Mouse (Mus musculus) liver, adult 2 months (tissue): ENCODE results near the gene Eif6. TPM values are rescaled to one million over a fixed set of nuclear protein-coding genes. Genes with fewer than 3 reads are reported as not detected.

Experiments
- DNase-seq: peaks from one replicate; pipeline ENCODE4 v3.0.0-alpha.2; 2011; ENCODE audit warnings: low read depth, low spot score; ENCODE audit errors: extremely low read depth
- H3K27ac ChIP-seq: fragments of 200-500 bp; replicated peaks from 2 replicates; pipeline ENCODE4 v1.5.1; 2012; ENCODE audit warnings: low read depth, mild to moderate bottlenecking, control low read depth, inconsistent platforms, low read length; ENCODE audit not compliant: insufficient read depth
- H3K27me3 ChIP-seq: fragments of 200-500 bp; 2 replicates; pipeline ENCODE4 v1.6.1; 2012; ENCODE audit warnings: mild to moderate bottlenecking, moderate library complexity, low read length, inconsistent platforms; ENCODE audit not compliant: control insufficient read depth, insufficient read depth
- H3K36me3 ChIP-seq: fragments of 200-500 bp; 2 replicates; pipeline ENCODE4 v1.6.1; 2012; ENCODE audit warnings: low read length, inconsistent platforms; ENCODE audit not compliant: control insufficient read depth, insufficient read depth
- H3K4me1 ChIP-seq: fragments of 200-500 bp; 2 replicates; pipeline ENCODE4 v1.6.1; 2011; ENCODE audit warnings: low read length; ENCODE audit not compliant: control insufficient read depth, insufficient read depth
- H3K4me3 ChIP-seq: fragments of 200-500 bp; 2 replicates; pipeline ENCODE4 v1.5.1; 2011; ENCODE audit warnings: low read depth, mild to moderate bottlenecking, control low read depth, low read length, moderate library complexity; ENCODE audit not compliant: insufficient read depth
- H3K79me2 ChIP-seq: fragments of 200-500 bp; 2 replicates; pipeline ENCODE4 v1.6.1; 2012; ENCODE audit warnings: inconsistent platforms, mild to moderate bottlenecking, low read length, moderate library complexity; ENCODE audit not compliant: control insufficient read depth, insufficient read depth
- H3K9ac ChIP-seq: fragments of 200-500 bp; 2 replicates; pipeline ENCODE4 v1.6.1; 2012; ENCODE audit warnings: low read depth, mild to moderate bottlenecking, control low read depth, inconsistent platforms, low read length
- CTCF ChIP-seq: fragments of 200-500 bp; IDR thresholded peaks from 2 replicates; pipeline ENCODE4 v1.5.1; 2011; ENCODE audit warnings: low read depth, low read length, control low read depth
- POLR2A ChIP-seq: fragments of 200-500 bp; IDR thresholded peaks from 2 replicates; pipeline ENCODE4 v1.6.1; 2011; ENCODE audit warnings: low read length, control low read depth; ENCODE audit not compliant: insufficient read depth; ENCODE audit errors: extremely low read depth
- WGBS: fragments of 180-500 bp; shearing (Covaris S2); methylation state at CpG from one replicate; pipeline ENCODE4 v1.1.7; 2018; 5-methylcytosine and 5-hydroxymethylcytosine counted together
- polyA plus RNA-seq: library from polyadenylated mRNA; depleted of rRNA; stranded (reverse); fragments of >200 nt; gene quantifications from 2 replicates; pipeline ENCODE4 v1.2.3, GENCODE M21; 2012; rRNA removed
- total RNA-seq: library from RNA; depleted of rRNA; stranded (reverse); fragments of >200 nt; gene quantifications from 2 replicates; pipeline ENCODE4 v1.2.3, GENCODE M21; 2014; rRNA removed

Eif6 gene
- total and polyA plus RNA-seq, 2 experiments, result 41.0 to 84.4 TPM

GRCm38 (mm10) chr2:155774927-155775684, 51.6 kb downstream of the Eif6 start, which contains the start of gene Mmp24:
TSS of gene Mmp24 (plus strand) at chr2:155775342.
- no peak within 1 kb of the TSS for H3K9ac ChIP-seq

DNA sequence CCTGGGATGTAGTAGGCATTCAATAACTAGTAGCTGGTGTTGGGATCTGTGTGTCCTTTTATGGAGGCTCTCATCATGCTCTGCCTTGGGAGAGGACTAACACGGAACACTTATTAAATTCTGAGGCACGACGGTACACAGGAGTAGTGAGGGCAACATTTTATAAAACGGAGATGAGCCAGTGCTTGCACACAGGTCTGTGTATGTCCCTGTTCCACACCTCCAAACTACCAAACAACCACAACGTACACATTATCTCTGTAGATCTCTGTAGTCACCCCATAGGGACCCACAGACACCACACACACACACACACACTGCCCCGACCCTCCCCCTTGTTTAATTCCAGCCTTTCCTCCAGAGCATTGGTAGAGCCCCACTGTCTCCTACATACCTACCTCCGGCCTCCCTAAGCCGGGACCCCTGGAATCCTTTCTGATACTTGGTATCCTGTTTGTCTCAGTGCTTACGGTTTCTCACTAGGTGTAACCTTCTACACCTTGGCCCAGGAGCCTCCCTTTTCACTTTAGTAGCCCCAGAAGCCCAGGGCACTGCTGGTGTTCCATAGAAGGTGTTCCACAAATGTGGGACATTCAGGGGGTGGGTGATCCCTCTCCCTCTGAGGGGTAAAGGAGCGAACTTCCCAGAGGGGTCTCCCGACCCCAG, 52.3 kb downstream of the Eif6 start:
- TF ChIP-seq POLR2A, result no peak
- no peak for TF ChIP-seq CTCF
- H3K36me3 ChIP-seq, result no peaks in the 10 kb centered on the region
- H3K27ac ChIP-seq, result no peak overlapping the region
- no peaks in the 10 kb centered on the region for H3K4me1 ChIP-seq
- no peak for DNase-seq
- no peak overlapping the region for H3K4me3 ChIP-seq
- H3K79me2 ChIP-seq, result no peaks in the 10 kb centered on the region
- peaks cover 6% of the 10 kb centered on the region; the same call in 1 of the 2 replicates for H3K27me3 ChIP-seq
- no peak overlapping the region for H3K9ac ChIP-seq
- WGBS, result 55% methylated on average over 11 of the region's 11 CpGs

More at GRCm38 (mm10) chr2:155774927-155775684, 51.6 kb downstream of the Eif6 start, which contains the start of gene Mmp24:
- peaks cover 6% of the 10 kb centered on the region; the same call in 1 of the 2 replicates for H3K27me3 ChIP-seq
- TF ChIP-seq CTCF, result no peak
- no peak for TF ChIP-seq POLR2A
- H3K4me1 ChIP-seq, result no peaks in the 10 kb centered on the region
- H3K27ac ChIP-seq, result no peak within 1 kb of the TSS
- H3K79me2 ChIP-seq, result no peaks in the 10 kb centered on the region
- peak within 1 kb of the TSS; percentile 17; the same call in 1 of the 2 replicates for H3K4me3 ChIP-seq
- DNase-seq, result no peak
- H3K36me3 ChIP-seq, result no peaks in the 10 kb centered on the region
- 30% methylated on average over 95 of the region's 100 CpGs for WGBS

DNA sequence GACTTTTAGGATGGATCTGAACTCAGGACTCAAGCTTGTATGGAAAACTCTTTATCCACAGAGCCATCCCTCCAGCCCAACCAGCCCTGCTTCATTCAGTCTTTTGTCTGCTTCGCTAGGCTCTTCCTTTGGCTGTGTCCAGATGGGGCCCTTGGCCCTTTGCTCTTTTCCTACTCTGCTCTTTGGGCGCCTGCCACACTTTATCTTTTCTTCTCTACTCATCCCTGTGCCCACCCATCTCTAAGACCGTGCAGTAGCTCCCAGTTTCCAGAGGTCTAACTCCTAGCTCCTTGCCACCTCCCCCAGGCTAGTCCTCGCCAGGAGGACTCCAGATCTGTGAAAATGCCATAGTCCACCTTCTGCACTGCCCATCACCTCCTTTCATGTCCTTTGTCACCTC, 53.1 kb downstream of the Eif6 start:
- Histone ChIP-seq H3K27ac (no peak overlapping the region), H3K4me1 (no peaks in the 10 kb centered on the region), H3K9ac (no peak overlapping the region), H3K79me2 (no peaks in the 10 kb centered on the region), H3K36me3 (no peaks in the 10 kb centered on the region), H3K4me3 (no peak overlapping the region), H3K27me3 (peaks cover 6% of the 10 kb centered on the region; the same call in 1 of the 2 replicates)
- no peak for DNase-seq
- WGBS, result 52% methylated on average over 4 of the region's 4 CpGs
- TF ChIP-seq POLR2A (no peak), CTCF (no peak)

Other genes with a start within 250 kb of the Eif6 start
- 69.4 and 112 TPM in 2 replicates for gene Gss, start 234.1 kb downstream of the Eif6 start, total RNA-seq
- 113 and 134 TPM in 2 replicates for gene Gss, start 234.1 kb downstream of the Eif6 start, polyA plus RNA-seq
- gene Myh7b, start 215.7 kb downstream of the Eif6 start, total RNA-seq, result not detected in 2 replicates
- gene Myh7b, start 215.7 kb downstream of the Eif6 start, polyA plus RNA-seq, result not detected in 2 replicates
- 53.4 and 65.6 TPM in 2 replicates for gene Trpc4ap, start 134.5 kb downstream of the Eif6 start, total RNA-seq
- 101 and 114 TPM in 2 replicates for gene Trpc4ap, start 134.5 kb downstream of the Eif6 start, polyA plus RNA-seq
- 45.8 and 53.1 TPM in 2 replicates for gene Edem2, start 97.5 kb downstream of the Eif6 start, total RNA-seq
- gene Edem2, start 97.5 kb downstream of the Eif6 start, polyA plus RNA-seq, result 64.1 and 71.6 TPM in 2 replicates
- gene Gm17581, start 91.1 kb downstream of the Eif6 start, total RNA-seq, result not detected in 2 replicates
- not detected in 2 replicates for gene Gm17581, start 91.1 kb downstream of the Eif6 start, polyA plus RNA-seq
- gene Procr, start 75.8 kb downstream of the Eif6 start, total RNA-seq, result 0.46 and 0.47 TPM in 2 replicates
- 0.65 and 0.73 TPM in 2 replicates for gene Procr, start 75.8 kb downstream of the Eif6 start, polyA plus RNA-seq
- not detected in 2 replicates for gene Mmp24, start 51.6 kb downstream of the Eif6 start, total RNA-seq
- 0.02 and 0.05 TPM in 2 replicates for gene Mmp24, start 51.6 kb downstream of the Eif6 start, polyA plus RNA-seq
- gene BC029722, start 7.5 kb downstream of the Eif6 start, total RNA-seq, result 5.0 and 5.5 TPM in 2 replicates
- gene BC029722, start 7.5 kb downstream of the Eif6 start, polyA plus RNA-seq, result 23.7 and 26.9 TPM in 2 replicates
- not detected in 2 replicates for gene Fam83c, start 7.9 kb upstream of the Eif6 start, total RNA-seq
- not detected in 2 replicates for gene Fam83c, start 7.9 kb upstream of the Eif6 start, polyA plus RNA-seq
- gene Uqcc1, start 103.4 kb upstream of the Eif6 start, total RNA-seq, result 61.3 and 65.9 TPM in 2 replicates
- 31.2 and 34.4 TPM in 2 replicates for gene Uqcc1, start 103.4 kb upstream of the Eif6 start, polyA plus RNA-seq
- not detected in 2 replicates for gene Gm15557, start 113.8 kb upstream of the Eif6 start, total RNA-seq
- gene Gm15557, start 113.8 kb upstream of the Eif6 start, polyA plus RNA-seq, result not detected in 2 replicates
- not detected in 2 replicates for gene Gdf5, start 118.4 kb upstream of the Eif6 start, total RNA-seq
- not detected in 2 replicates for gene Gdf5, start 118.4 kb upstream of the Eif6 start, polyA plus RNA-seq
- gene Cep250, start 129.5 kb upstream of the Eif6 start, total RNA-seq, result 2.3 and 3.3 TPM in 2 replicates
- gene Cep250, start 129.5 kb upstream of the Eif6 start, polyA plus RNA-seq, result 1.7 and 2.5 TPM in 2 replicates
- gene 6430550D23Rik, start 181.1 kb upstream of the Eif6 start, total RNA-seq, result 2.5 and 3.9 TPM in 2 replicates
- 2.2 and 3.5 TPM in 2 replicates for gene 6430550D23Rik, start 181.1 kb upstream of the Eif6 start, polyA plus RNA-seq
- 59.2 and 71.9 TPM in 2 replicates for gene Ergic3, start 181.1 kb upstream of the Eif6 start, total RNA-seq
- 168 and 185 TPM in 2 replicates for gene Ergic3, start 181.1 kb upstream of the Eif6 start, polyA plus RNA-seq
- not detected in 2 replicates for gene Fer1l4, start 226.0 kb upstream of the Eif6 start, total RNA-seq
- gene Fer1l4, start 226.0 kb upstream of the Eif6 start, polyA plus RNA-seq, result 0.06 TPM in 1 of 2 replicates, not detected in the other
- 1.6 and 1.7 TPM in 2 replicates for gene Spag4, start 238.2 kb upstream of the Eif6 start, total RNA-seq
- gene Spag4, start 238.2 kb upstream of the Eif6 start, polyA plus RNA-seq, result 4.8 and 5.5 TPM in 2 replicates